Mouse (Mus musculus) intestine, embryonic 16.5 days (tissue): ENCODE results near the gene Gm19426. TPM values are rescaled to one million over a fixed set of nuclear protein-coding genes. Genes with fewer than 3 reads are reported as not detected.

ENCODE experiments used
- ATAC-seq: fragments of 200-750 bp; cut with Nextera tagmentation; 2 replicates; pipeline ENCODE4 v1.8.0; 2017; ENCODE audit warnings: moderate TSS enrichment, moderate library complexity
- H3K27ac ChIP-seq: fragments of 300-500 bp; sonication (generic); 2 replicates; pipeline ENCODE4 v1.5.1; 2014; ENCODE audit warnings: mild to moderate bottlenecking, low read length
- H3K27me3 ChIP-seq: fragments of 300-500 bp; sonication (generic); replicated peaks from 2 replicates; pipeline ENCODE4 v1.6.1; 2014; ENCODE audit warnings: low read length, control low read depth, mixed read lengths; ENCODE audit not compliant: control insufficient read depth, insufficient read depth
- H3K36me3 ChIP-seq: fragments of 300-500 bp; sonication (generic); 2 replicates; pipeline ENCODE4 v1.6.1; 2014; ENCODE audit warnings: low read length, control low read depth; ENCODE audit not compliant: control insufficient read depth, insufficient read depth
- H3K4me1 ChIP-seq: fragments of 300-500 bp; sonication (generic); 2 replicates; pipeline ENCODE4 v1.6.1; 2014; ENCODE audit warnings: low read length, control low read depth, mixed read lengths; ENCODE audit not compliant: control insufficient read depth, insufficient read depth
- H3K4me2 ChIP-seq: fragments of 300-500 bp; sonication (generic); 2 replicates; pipeline ENCODE4 v1.6.1; 2014; ENCODE audit warnings: low read depth, low read length, control low read depth
- H3K4me3 ChIP-seq: fragments of 300-500 bp; sonication (generic); 2 replicates; pipeline ENCODE4 v1.5.1; 2014; ENCODE audit warnings: mild to moderate bottlenecking, low read length
- H3K9ac ChIP-seq: fragments of 300-500 bp; sonication (generic); 2 replicates; pipeline ENCODE4 v1.6.1; 2014; ENCODE audit warnings: low read depth, low read length
- H3K9me3 ChIP-seq: fragments of 300-500 bp; sonication (generic); 2 replicates; pipeline ENCODE4 v1.6.1; 2016; ENCODE audit warnings: low read length, control low read depth; ENCODE audit not compliant: control insufficient read depth
- WGBS: fragments of 180-500 bp; shearing (Covaris S2); extraction: QIAGEN DNeasy Blood & Tissue Kit; methylation state at CpG from one replicate; pipeline ENCODE4 v1.1.7; 2014; 5-methylcytosine and 5-hydroxymethylcytosine counted together
- polyA plus RNA-seq: library from polyadenylated mRNA; unstranded; fragments of >200 nt; fragmentation: Nextera tagmentation; extraction: Ambion mirVana; gene quantifications from 2 replicates; pipeline ENCODE4 v1.2.1, GENCODE M21; 2015

Gm19426 gene
- polyA plus RNA-seq: 5.1 and 5.4 TPM in 2 replicates

- H3K27ac ChIP-seq: peak within 1 kb of the TSS; percentile 97
- 0% methylated on average over 25 of the region's 25 CpGs for WGBS
- no peaks in the 10 kb centered on the region for H3K27me3 ChIP-seq
- H3K9ac ChIP-seq: peak within 1 kb of the TSS; percentile 97
- no peaks in the 10 kb centered on the region for H3K9me3 ChIP-seq
- H3K4me2 ChIP-seq: peak within 1 kb of the TSS; percentile 83
- peak; percentile 92 for ATAC-seq
- H3K36me3 ChIP-seq: no peaks in the 10 kb centered on the region
- peak within 1 kb of the TSS; percentile 81 for H3K4me3 ChIP-seq
- peaks cover 27% of the 10 kb centered on the region for H3K4me1 ChIP-seq
Observed at GRCm38 (mm10) chr2:84743561-84743960, at the start of gene Gm19426. TSS of gene Gm19426 (minus strand) at chr2:84743655.

GRCm38 (mm10) chr2:84793154-84793553, 49.7 kb upstream of the Gm19426 start:
- ATAC-seq: no peak

GRCm38 (mm10) chr2:84792516-84792915, 49.1 kb upstream of the Gm19426 start:
- H3K27me3 ChIP-seq: no peaks in the 10 kb centered on the region
- 58% methylated on average over 3 of the region's 3 CpGs for WGBS

More at GRCm38 (mm10) chr2:84793154-84793553, 49.7 kb upstream of the Gm19426 start:
- no peaks in the 10 kb centered on the region for H3K4me1 ChIP-seq
- H3K27ac ChIP-seq: no peak overlapping the region
- no peak overlapping the region for H3K9ac ChIP-seq
- no peaks in the 10 kb centered on the region for H3K36me3 ChIP-seq
- WGBS: 90% methylated on average over 3 of the region's 3 CpGs
- H3K9me3 ChIP-seq: peaks cover 3% of the 10 kb centered on the region; the same call in 1 of the 2 replicates
- H3K4me3 ChIP-seq: no peak overlapping the region
- no peaks in the 10 kb centered on the region for H3K27me3 ChIP-seq
- no peak overlapping the region for H3K4me2 ChIP-seq

GRCm38 (mm10) chr2:84790418-84790817, 47.0 kb upstream of the Gm19426 start:
- Histone ChIP-seq H3K4me3 (no peak overlapping the region), H3K9ac (no peak overlapping the region), H3K9me3 (peaks cover 3% of the 10 kb centered on the region; the same call in 1 of the 2 replicates), H3K36me3 (no peaks in the 10 kb centered on the region), H3K27me3 (no peaks in the 10 kb centered on the region), H3K4me1 (no peaks in the 10 kb centered on the region), H3K4me2 (no peak overlapping the region), H3K27ac (no peak overlapping the region)
- no peak for ATAC-seq
- 56% methylated on average over 9 of the region's 9 CpGs for WGBS

More at GRCm38 (mm10) chr2:84792516-84792915, 49.1 kb upstream of the Gm19426 start:
- ATAC-seq: peak; percentile 42; the same call in 1 of the 2 replicates
- Histone ChIP-seq H3K4me3 (no peak overlapping the region), H3K36me3 (no peaks in the 10 kb centered on the region), H3K4me2 (no peak overlapping the region), H3K27ac (no peak overlapping the region), H3K4me1 (no peaks in the 10 kb centered on the region), H3K9ac (no peak overlapping the region), H3K9me3 (peaks cover 3% of the 10 kb centered on the region; the same call in 1 of the 2 replicates)

GRCm38 (mm10) chr2:84788316-84788715, 44.9 kb upstream of the Gm19426 start:
- Histone ChIP-seq H3K4me2 (no peak overlapping the region), H3K4me1 (peaks cover 7% of the 10 kb centered on the region; the same call in 1 of the 2 replicates), H3K4me3 (no peak overlapping the region), H3K36me3 (no peaks in the 10 kb centered on the region), H3K9me3 (no peaks in the 10 kb centered on the region), H3K27ac (no peak overlapping the region), H3K27me3 (no peaks in the 10 kb centered on the region), H3K9ac (no peak overlapping the region)
- WGBS: 70% methylated on average over 3 of the region's 3 CpGs
- no peak for ATAC-seq

GRCm38 (mm10) chr2:84783840-84784566, 40.5 kb upstream of the Gm19426 start:
- Histone ChIP-seq H3K4me3 (no peak overlapping the region), H3K27me3 (no peaks in the 10 kb centered on the region), H3K4me1 (peaks cover 7% of the 10 kb centered on the region; the same call in 1 of the 2 replicates), H3K36me3 (no peaks in the 10 kb centered on the region), H3K9ac (no peak overlapping the region), H3K9me3 (no peaks in the 10 kb centered on the region), H3K27ac (peak overlapping the region; percentile 73), H3K4me2 (no peak overlapping the region)
- WGBS: 50% methylated on average over 3 of the region's 3 CpGs
- ATAC-seq: peak; percentile 81

- H3K27ac ChIP-seq: peak overlapping the region; percentile 66; the same call in 1 of the 2 replicates
Observed at GRCm38 (mm10) chr2:84783315-84783714, 39.9 kb upstream of the Gm19426 start.

GRCm38 (mm10) chr2:84779210-84779609, 35.8 kb upstream of the Gm19426 start:
- H3K27me3 ChIP-seq: no peaks in the 10 kb centered on the region; the same call in 1 of the 2 replicates
- H3K9ac ChIP-seq: no peak overlapping the region
- H3K4me3 ChIP-seq: no peak overlapping the region
- H3K27ac ChIP-seq: no peak overlapping the region
- no peaks in the 10 kb centered on the region for H3K36me3 ChIP-seq
- ATAC-seq: no peak
- H3K4me1 ChIP-seq: peaks cover 7% of the 10 kb centered on the region; the same call in 1 of the 2 replicates
- H3K4me2 ChIP-seq: no peak overlapping the region
- H3K9me3 ChIP-seq: no peaks in the 10 kb centered on the region
- 54% methylated on average over 6 of the region's 6 CpGs for WGBS

More at GRCm38 (mm10) chr2:84783315-84783714, 39.9 kb upstream of the Gm19426 start:
- H3K9me3 ChIP-seq: no peaks in the 10 kb centered on the region
- H3K4me3 ChIP-seq: no peak overlapping the region
- H3K4me1 ChIP-seq: peaks cover 7% of the 10 kb centered on the region; the same call in 1 of the 2 replicates
- WGBS: 69% methylated on average over 1 of the region's 1 CpGs
- no peaks in the 10 kb centered on the region; the same call in 1 of the 2 replicates for H3K27me3 ChIP-seq
- no peaks in the 10 kb centered on the region for H3K36me3 ChIP-seq
- no peak for ATAC-seq
- H3K9ac ChIP-seq: no peak overlapping the region
- no peak overlapping the region for H3K4me2 ChIP-seq

- 0 out of 2 replicates have a peak, but pooled peaks cover 4% of the 10 kb centered on the region for H3K4me1 ChIP-seq
- H3K27ac ChIP-seq: no peak overlapping the region
- no peak overlapping the region for H3K9ac ChIP-seq
- no peak for ATAC-seq
- H3K4me3 ChIP-seq: no peak overlapping the region
- no peaks in the 10 kb centered on the region; the same call in 1 of the 2 replicates for H3K27me3 ChIP-seq
- no peaks in the 10 kb centered on the region for H3K9me3 ChIP-seq
- 48% methylated on average over 3 of the region's 3 CpGs for WGBS
- H3K36me3 ChIP-seq: no peaks in the 10 kb centered on the region
- no peak overlapping the region for H3K4me2 ChIP-seq
Observed at GRCm38 (mm10) chr2:84777706-84778105, 34.3 kb upstream of the Gm19426 start.
